Mouse (Mus musculus): ENCODE measurements around the gene C1qb. TPM values are rescaled to one million over a fixed set of nuclear protein-coding genes. Genes with fewer than 3 reads are reported as not detected.

Gene C1qb
- polyA plus RNA-seq, 1 experiment = not detected

DNA sequence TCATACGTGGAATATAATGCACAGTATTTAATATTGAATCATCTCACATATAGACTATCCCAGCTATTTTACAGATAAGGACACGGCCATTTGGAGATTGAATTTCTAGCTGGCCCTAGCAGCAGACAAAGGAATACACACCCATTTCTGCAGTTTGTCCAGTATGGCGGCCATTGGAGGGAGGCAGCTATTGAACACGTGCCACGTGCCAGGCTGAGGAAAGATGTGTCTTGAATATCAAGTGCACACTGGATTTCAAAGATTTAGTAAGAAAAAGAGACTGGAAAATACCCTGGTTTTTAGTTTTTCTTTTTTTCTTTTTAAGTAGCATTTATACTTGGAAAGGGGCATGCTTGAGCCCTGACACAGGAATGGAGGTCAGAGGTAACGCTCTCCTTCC is 38.8 kb downstream of the C1qb start:
- Histone ChIP-seq H3K36me3 (ENCODE audit: control insufficient read depth, insufficient read depth) (no peaks in the 10 kb centered on the region), H3K79me3 (ENCODE audit: low read depth) (no peaks in the 10 kb centered on the region), H3K79me2 (ENCODE audit: control insufficient read depth, insufficient read depth) (no peaks in the 10 kb centered on the region), H3K27me3 (ENCODE audit: control insufficient read depth, insufficient read depth, insufficient read length) (peaks cover 43% of the 10 kb centered on the region), H3K4me3 (ENCODE audit: insufficient read depth, poor library complexity, severe bottlenecking) (no peak overlapping the region), H3ac (ENCODE audit: control insufficient read depth, insufficient read length, low read depth) (no peak overlapping the region)
- no peak for TF ChIP-seq CEBPB (IDR thresholded peaks at IDR 0.05; ENCODE audit: low read depth)
- no peak for TF ChIP-seq MAX (IDR thresholded peaks at IDR 0.05)
- no peak for TF ChIP-seq USF1 (IDR thresholded peaks at IDR 0.05; ENCODE audit: low read depth)
- no peak for TF ChIP-seq MYOD1 (IDR thresholded peaks at IDR 0.05; ENCODE audit: control insufficient read depth, insufficient read length, low read depth)
- no peak for TF ChIP-seq CTCF (IDR thresholded peaks at IDR 0.05; ENCODE audit: control insufficient read depth, insufficient read depth, insufficient read length)
- no peak for TF ChIP-seq FOSL1 (IDR thresholded peaks at IDR 0.05; ENCODE audit: insufficient read depth, low read length, poor library complexity, severe bottlenecking)
- no peak for TF ChIP-seq MYOG (IDR thresholded peaks at IDR 0.05; ENCODE audit: control insufficient read depth, extremely low read depth, insufficient read length)

DNA sequence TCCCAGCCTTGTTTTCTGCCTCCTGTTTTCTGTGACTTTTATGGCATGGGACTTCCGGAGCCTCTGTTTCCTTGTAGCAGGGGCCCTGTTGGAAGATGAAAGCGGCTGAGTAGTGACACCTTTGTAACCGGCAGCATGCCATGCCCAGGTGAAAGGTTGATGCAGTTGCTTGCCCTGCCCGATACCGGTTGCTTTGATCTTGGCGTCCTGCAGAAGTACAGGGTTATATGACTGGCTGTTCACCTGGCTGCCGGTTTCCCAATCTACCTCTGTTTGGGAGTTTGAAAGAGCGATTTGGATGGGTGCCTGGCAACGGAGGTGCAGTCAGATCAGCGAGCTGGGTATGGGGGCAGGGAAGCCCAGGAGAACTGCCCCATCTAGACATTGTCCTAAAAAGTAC is 43.2 kb downstream of the C1qb start:
- no peak overlapping the region for H3ac ChIP-seq (ENCODE audit: control insufficient read depth, insufficient read length, low read depth)
- no peaks in the 10 kb centered on the region for H3K79me3 ChIP-seq (ENCODE audit: low read depth)
- peaks cover 15% of the 10 kb centered on the region for H3K27me3 ChIP-seq (ENCODE audit: control insufficient read depth, insufficient read depth, insufficient read length)
- H3K79me2 ChIP-seq (ENCODE audit: control insufficient read depth, insufficient read depth) = no peaks in the 10 kb centered on the region
- no peaks in the 10 kb centered on the region for H3K36me3 ChIP-seq (ENCODE audit: control insufficient read depth, insufficient read depth)
- H3K4me3 ChIP-seq (ENCODE audit: insufficient read depth, poor library complexity, severe bottlenecking) = no peak overlapping the region
- TF ChIP-seq CEBPB (IDR thresholded peaks at IDR 0.05; ENCODE audit: low read depth) (no peak), MYOD1 (IDR thresholded peaks at IDR 0.05; ENCODE audit: control insufficient read depth, insufficient read length, low read depth) (no peak), USF1 (IDR thresholded peaks at IDR 0.05; ENCODE audit: low read depth) (no peak), MAX (IDR thresholded peaks at IDR 0.05) (no peak), FOSL1 (IDR thresholded peaks at IDR 0.05; ENCODE audit: insufficient read depth, low read length, poor library complexity, severe bottlenecking) (no peak), MYOG (IDR thresholded peaks at IDR 0.05; ENCODE audit: control insufficient read depth, extremely low read depth, insufficient read length) (no peak), CTCF (IDR thresholded peaks at IDR 0.05; ENCODE audit: control insufficient read depth, insufficient read depth, insufficient read length) (no peak)

DNA sequence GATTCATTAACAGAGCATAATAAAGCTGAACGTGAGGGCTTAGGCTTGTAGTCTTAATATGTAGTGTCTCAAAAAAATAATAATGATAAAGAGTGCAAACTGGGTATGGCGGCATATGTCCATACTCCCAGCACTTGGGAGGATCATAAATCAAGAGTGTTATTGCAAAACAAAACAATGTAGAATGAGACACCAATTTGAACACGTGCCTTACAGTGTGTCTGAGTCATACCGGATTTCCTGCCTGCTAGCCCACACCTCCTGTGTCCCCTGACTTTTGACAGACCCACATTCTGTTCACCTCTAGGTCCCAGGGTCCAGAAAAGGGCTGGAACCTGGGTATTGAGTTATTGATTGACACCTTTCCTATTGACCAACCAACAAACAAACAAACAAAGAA is 44.0 kb downstream of the C1qb start:
- Histone ChIP-seq H3K79me3 (ENCODE audit: low read depth) (no peaks in the 10 kb centered on the region), H3ac (ENCODE audit: control insufficient read depth, insufficient read length, low read depth) (no peak overlapping the region), H3K79me2 (ENCODE audit: control insufficient read depth, insufficient read depth) (no peaks in the 10 kb centered on the region), H3K4me3 (ENCODE audit: insufficient read depth, poor library complexity, severe bottlenecking) (no peak overlapping the region), H3K27me3 (ENCODE audit: control insufficient read depth, insufficient read depth, insufficient read length) (peaks cover 14% of the 10 kb centered on the region), H3K36me3 (ENCODE audit: control insufficient read depth, insufficient read depth) (no peaks in the 10 kb centered on the region)
- peak; percentile 74 for TF ChIP-seq CEBPB (IDR thresholded peaks at IDR 0.05; ENCODE audit: low read depth)
- no peak for TF ChIP-seq MAX (IDR thresholded peaks at IDR 0.05)
- no peak for TF ChIP-seq MYOG (IDR thresholded peaks at IDR 0.05; ENCODE audit: control insufficient read depth, extremely low read depth, insufficient read length)
- peak; percentile 75 for TF ChIP-seq USF1 (IDR thresholded peaks at IDR 0.05; ENCODE audit: low read depth)
- TF ChIP-seq MYOD1 (IDR thresholded peaks at IDR 0.05; ENCODE audit: control insufficient read depth, insufficient read length, low read depth) = no peak
- no peak for TF ChIP-seq CTCF (IDR thresholded peaks at IDR 0.05; ENCODE audit: control insufficient read depth, insufficient read depth, insufficient read length)
- no peak for TF ChIP-seq FOSL1 (IDR thresholded peaks at IDR 0.05; ENCODE audit: insufficient read depth, low read length, poor library complexity, severe bottlenecking)

DNA sequence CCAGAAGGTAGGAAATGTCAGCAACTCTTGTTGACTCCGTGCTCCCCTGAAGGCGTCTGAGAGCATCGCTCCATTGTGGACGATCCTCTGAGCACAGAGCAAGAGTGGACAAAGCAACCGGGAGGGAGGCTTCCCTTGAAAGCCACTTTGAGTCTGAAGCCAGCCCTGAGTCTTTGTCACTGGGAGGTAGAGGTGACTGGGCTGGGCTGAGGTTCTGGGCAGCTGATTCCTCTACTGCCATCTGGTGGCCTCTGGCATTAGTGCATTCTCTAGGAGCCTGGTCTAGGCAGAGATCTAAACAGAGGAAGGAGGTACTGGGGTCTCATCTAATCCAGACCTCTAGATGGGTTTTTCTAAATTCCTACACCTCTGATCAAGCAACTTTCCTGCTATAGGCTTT is 44.9 kb downstream of the C1qb start:
- no peaks in the 10 kb centered on the region for H3K36me3 ChIP-seq (ENCODE audit: control insufficient read depth, insufficient read depth)
- peaks cover 10% of the 10 kb centered on the region for H3K27me3 ChIP-seq (ENCODE audit: control insufficient read depth, insufficient read depth, insufficient read length)
- H3K4me3 ChIP-seq (ENCODE audit: insufficient read depth, poor library complexity, severe bottlenecking) = no peak overlapping the region
- TF ChIP-seq CEBPB (IDR thresholded peaks at IDR 0.05; ENCODE audit: low read depth) (no peak), CTCF (IDR thresholded peaks at IDR 0.05; ENCODE audit: control insufficient read depth, insufficient read depth, insufficient read length) (peak; percentile 53)
- no peaks in the 10 kb centered on the region for H3K79me2 ChIP-seq (ENCODE audit: control insufficient read depth, insufficient read depth)
- no peak overlapping the region for H3ac ChIP-seq (ENCODE audit: control insufficient read depth, insufficient read length, low read depth)
- H3K79me3 ChIP-seq (ENCODE audit: low read depth) = no peaks in the 10 kb centered on the region

DNA sequence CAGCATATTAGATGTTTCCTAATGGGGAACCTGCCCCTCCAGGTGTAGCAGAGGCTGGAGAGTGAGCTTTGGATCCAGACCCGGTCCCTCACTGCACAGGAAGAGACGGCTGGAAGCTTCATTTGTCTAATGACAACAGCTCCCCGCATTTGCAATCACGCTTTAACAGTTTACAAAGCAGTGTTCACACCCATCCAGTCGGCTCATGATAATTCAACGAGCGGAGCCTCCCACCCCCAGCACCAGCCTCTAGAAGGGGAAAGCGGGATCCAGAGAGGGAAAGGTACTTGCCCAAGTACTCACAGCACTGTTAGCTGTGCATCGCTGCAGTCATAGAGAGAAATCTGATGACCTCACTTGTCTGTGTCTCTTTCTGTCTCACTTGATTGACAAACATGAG is 47.5 kb downstream of the C1qb start:
- no peak overlapping the region for H3ac ChIP-seq (ENCODE audit: control insufficient read depth, insufficient read length, low read depth)
- no peak overlapping the region for H3K4me3 ChIP-seq (ENCODE audit: insufficient read depth, poor library complexity, severe bottlenecking)
- H3K79me3 ChIP-seq (ENCODE audit: low read depth) = no peaks in the 10 kb centered on the region
- no peak for TF ChIP-seq CTCF (IDR thresholded peaks at IDR 0.05; ENCODE audit: control insufficient read depth, insufficient read depth, insufficient read length)
- TF ChIP-seq MYOD1 (IDR thresholded peaks at IDR 0.05; ENCODE audit: control insufficient read depth, insufficient read length, low read depth) = no peak
- TF ChIP-seq MYOG (IDR thresholded peaks at IDR 0.05; ENCODE audit: control insufficient read depth, extremely low read depth, insufficient read length) = no peak
- no peak for TF ChIP-seq USF1 (IDR thresholded peaks at IDR 0.05; ENCODE audit: low read depth)
- TF ChIP-seq FOSL1 (IDR thresholded peaks at IDR 0.05; ENCODE audit: insufficient read depth, low read length, poor library complexity, severe bottlenecking) = no peak
- no peak for TF ChIP-seq CEBPB (IDR thresholded peaks at IDR 0.05; ENCODE audit: low read depth)
- no peak for TF ChIP-seq MAX (IDR thresholded peaks at IDR 0.05)
- H3K79me2 ChIP-seq (ENCODE audit: control insufficient read depth, insufficient read depth) = peaks cover 2% of the 10 kb centered on the region
- no peaks in the 10 kb centered on the region for H3K36me3 ChIP-seq (ENCODE audit: control insufficient read depth, insufficient read depth)
- H3K27me3 ChIP-seq (ENCODE audit: control insufficient read depth, insufficient read depth, insufficient read length) = no peaks in the 10 kb centered on the region

DNA sequence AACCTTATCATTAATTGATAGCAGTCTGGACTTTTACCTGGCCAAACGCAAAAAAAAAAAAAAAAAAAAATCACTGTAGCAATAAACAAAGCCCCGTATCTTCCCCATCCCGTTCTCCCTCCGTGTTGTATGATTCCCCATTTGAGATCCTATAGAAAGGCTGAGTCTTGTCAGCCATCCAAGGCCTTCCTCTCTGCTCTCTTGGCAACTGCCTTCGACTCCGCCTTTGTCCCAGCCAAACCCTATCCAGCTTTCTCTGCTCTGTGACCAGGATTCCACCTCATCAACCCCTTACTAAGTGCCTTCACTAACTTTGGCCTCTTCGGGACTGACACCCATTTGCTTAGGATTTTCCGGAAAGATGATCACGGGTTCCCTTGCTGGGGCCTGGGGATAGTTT is 48.0 kb downstream of the C1qb start:
- H3K27me3 ChIP-seq (ENCODE audit: control insufficient read depth, insufficient read depth, insufficient read length) = no peaks in the 10 kb centered on the region
- TF ChIP-seq FOSL1 (IDR thresholded peaks at IDR 0.05; ENCODE audit: insufficient read depth, low read length, poor library complexity, severe bottlenecking) (no peak), MAX (IDR thresholded peaks at IDR 0.05) (no peak), MYOD1 (IDR thresholded peaks at IDR 0.05; ENCODE audit: control insufficient read depth, insufficient read length, low read depth) (no peak), CEBPB (IDR thresholded peaks at IDR 0.05; ENCODE audit: low read depth) (no peak), USF1 (IDR thresholded peaks at IDR 0.05; ENCODE audit: low read depth) (no peak), MYOG (IDR thresholded peaks at IDR 0.05; ENCODE audit: control insufficient read depth, extremely low read depth, insufficient read length) (no peak)
- H3K36me3 ChIP-seq (ENCODE audit: control insufficient read depth, insufficient read depth) = no peaks in the 10 kb centered on the region
- no peak overlapping the region for H3K4me3 ChIP-seq (ENCODE audit: insufficient read depth, poor library complexity, severe bottlenecking)
- peaks cover 4% of the 10 kb centered on the region for H3K79me3 ChIP-seq (ENCODE audit: low read depth)
- no peak overlapping the region for H3ac ChIP-seq (ENCODE audit: control insufficient read depth, insufficient read length, low read depth)
- H3K79me2 ChIP-seq (ENCODE audit: control insufficient read depth, insufficient read depth) = peaks cover 6% of the 10 kb centered on the region

All from C2C12 (cell line).